Mouse (Mus musculus): Measurements from ENCODE around the gene Rnf167.

Gene Rnf167

DNA sequence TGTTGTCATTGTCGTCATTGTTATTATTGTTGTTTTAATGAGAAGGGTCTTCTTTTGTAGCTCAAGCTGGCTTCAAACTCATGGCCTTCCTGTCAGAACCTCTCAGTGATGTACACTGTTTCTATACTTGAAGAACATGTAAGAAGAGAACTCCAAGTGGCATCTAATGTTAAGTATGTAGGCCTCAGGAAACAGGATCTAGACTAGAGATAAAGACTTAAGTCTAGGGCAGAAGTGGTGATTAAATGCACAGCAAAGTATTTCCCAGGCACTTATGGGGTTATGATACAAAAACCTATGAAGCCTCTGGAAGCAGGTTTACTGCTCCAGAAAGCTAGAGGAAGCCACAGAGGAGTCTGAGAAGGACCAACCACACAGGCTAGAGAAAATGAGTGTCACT lies 8.7 kb upstream of the Rnf167 start:
- DNase-seq (ENCODE audit: low read depth) = no peak

GRCm38 (mm10) chr11:70638714-70639278 lies 8.2 kb upstream of the Rnf167 start, which contains the start of gene Gp1ba:
Gp1ba (plus strand) TSS chr11:70639122.
- DNase-seq (ENCODE audit: low read depth) = no peak

DNA sequence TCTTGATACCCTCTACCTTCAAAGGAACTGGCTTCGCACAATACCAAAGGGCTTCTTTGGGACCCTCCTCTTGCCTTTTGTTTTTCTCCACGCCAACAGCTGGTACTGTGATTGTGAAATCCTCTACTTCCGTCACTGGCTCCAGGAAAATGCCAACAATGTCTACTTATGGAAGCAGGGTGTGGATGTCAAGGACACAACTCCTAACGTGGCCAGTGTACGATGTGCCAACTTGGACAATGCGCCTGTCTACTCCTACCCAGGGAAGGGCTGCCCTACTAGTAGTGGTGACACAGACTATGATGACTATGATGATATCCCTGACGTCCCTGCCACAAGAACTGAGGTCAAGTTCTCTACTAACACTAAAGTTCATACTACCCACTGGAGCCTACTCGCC lies 7.1 kb upstream of the Rnf167 start:
- no peak for DNase-seq (ENCODE audit: low read depth)

- DNase-seq (ENCODE audit: low read depth) = no peak
These were observed 5.8 kb upstream of the Rnf167 start for GRCm38 (mm10) chr11:70641241-70641640.

DNA sequence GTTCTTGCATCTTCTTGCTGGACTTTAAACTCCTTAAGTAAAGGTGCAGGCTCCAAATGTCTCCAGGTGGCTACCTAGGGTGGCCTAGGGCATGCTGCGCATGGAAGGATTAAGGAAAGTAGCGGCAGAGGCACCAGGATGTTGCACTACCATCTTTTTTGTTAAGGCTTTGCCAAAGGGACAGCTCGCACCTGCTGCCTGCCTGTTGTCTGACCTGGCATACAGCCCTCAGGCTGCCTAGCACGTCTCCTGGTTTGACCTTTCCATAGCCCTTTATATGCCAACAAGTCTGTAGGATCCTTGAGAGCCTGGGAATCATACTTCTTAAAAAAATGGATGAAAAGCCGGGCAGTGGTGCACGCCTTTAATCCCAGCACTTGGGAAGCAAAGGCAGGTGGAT lies 4.0 kb upstream of the Rnf167 start:
- DNase-seq (ENCODE audit: low read depth) = no peak

DNA sequence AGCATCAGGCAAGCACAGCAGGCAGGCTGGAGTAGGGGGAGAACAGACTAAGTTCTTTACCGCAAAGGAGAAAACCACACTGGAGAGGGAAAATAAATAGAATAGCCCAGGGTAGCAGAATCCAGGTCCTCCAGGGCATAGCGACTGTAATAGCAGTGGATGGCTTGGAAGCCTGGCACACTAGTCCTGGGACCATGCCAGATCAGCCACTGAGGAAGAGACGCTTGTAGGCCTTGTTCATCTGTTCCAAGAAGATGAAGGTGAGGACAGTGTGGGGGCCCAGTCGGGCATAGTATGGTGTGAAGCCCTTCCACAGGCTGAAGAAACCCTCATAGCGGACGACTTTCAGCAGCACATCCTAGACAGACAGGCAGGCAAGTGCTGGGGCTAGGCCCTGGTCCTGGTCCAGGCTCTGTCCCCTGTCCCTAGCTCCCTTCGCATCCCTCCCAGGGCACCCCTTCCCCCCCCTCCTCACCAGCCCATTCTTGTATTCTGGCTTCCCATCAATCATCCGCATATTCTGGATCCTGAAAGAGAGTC lies 2.4 kb upstream of the Rnf167 start:
- DNase-seq (ENCODE audit: low read depth) = no peak

DNA sequence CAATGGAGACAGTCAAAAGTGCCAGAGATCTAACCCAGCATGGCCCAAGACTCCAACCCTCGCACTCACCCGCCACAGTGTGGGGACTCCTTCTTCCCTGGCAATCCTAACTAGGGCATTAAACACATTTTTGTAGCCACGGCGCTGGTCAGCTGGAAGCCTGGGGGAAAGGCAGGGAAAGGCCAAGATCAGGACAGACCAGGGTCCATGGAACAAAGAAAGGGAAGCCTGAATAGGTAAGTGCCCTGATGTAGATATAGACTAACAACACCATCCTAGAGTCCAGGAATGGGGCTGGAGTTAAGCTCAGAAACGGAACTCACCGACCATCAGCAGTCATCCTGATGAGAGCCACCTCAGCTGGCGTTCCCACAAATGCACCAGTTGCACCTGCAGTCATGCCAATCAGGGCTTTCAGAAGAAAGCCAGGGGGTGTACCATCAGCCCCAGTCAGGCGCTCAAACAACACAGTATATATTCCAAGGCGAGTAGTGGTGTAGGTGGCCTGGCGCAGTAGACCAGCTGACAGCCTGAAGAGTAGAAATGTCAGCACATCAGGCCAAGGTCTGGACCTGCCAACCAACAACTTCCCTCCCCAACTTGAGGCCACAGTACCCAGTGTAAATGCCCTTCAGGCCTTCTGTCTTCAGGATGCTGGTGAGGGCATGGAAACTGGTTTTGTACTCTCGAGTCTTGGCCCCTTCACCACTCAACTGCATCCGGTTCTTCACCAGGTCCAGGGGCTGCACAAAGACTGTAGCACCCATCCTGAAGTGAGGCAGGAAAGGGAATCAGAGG lies 1.4 kb upstream of the Rnf167 start:
- DNase-seq (ENCODE audit: low read depth) = no peak

- no peak for DNase-seq (ENCODE audit: low read depth)
These were observed 828 bp upstream of the Rnf167 start for GRCm38 (mm10) chr11:70646259-70646555.

GRCm38 (mm10) chr11:70647716-70648420 lies 833 bp downstream of the Rnf167 start:
- no peak for DNase-seq (ENCODE audit: low read depth)

GRCm38 (mm10) chr11:70648512-70648911 lies 1.5 kb downstream of the Rnf167 start:
- no peak for DNase-seq (ENCODE audit: low read depth)

- no peak for DNase-seq (ENCODE audit: low read depth)
These were observed 2.2 kb downstream of the Rnf167 start for GRCm38 (mm10) chr11:70649185-70649734.

DNA sequence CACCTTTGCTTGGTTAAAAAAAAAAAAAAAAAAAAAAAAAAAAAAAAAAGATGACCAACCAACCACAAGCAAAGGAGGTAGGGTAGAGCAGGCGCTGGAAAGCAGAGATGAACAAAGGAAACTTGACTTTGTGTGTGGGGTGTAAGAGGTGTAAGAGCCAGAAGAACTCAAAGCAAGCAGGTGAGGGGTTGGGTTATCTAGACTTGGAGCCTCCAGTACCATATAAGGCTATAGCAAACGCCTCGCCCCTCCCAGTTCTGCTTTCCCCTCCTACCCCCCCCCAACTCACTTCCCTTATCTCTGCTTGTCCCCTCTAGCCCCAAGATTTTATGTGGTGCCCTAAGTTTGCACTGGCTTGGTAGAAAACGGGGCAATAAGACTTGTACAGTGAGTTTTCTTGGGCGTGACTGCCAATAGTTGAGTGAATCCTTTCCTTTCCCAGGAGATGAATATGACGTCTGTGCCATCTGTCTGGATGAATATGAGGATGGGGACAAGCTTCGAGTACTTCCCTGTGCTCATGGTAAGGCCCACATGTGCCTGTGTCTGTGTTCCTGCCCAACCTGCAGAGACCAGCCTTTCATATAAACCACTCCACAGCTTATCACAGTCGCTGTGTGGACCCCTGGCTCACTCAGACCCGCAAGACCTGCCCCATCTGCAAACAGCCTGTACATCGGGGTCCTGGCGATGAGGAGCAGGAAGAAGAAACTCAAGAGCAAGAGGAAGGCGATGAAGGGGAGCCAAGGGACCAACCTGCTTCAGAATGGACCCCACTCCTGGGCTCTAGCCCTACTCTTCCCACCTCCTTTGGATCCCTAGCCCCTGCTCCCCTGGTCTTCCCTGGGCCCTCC lies 3.5 kb downstream of the Rnf167 start:
- no peak for DNase-seq (ENCODE audit: low read depth)

DNA sequence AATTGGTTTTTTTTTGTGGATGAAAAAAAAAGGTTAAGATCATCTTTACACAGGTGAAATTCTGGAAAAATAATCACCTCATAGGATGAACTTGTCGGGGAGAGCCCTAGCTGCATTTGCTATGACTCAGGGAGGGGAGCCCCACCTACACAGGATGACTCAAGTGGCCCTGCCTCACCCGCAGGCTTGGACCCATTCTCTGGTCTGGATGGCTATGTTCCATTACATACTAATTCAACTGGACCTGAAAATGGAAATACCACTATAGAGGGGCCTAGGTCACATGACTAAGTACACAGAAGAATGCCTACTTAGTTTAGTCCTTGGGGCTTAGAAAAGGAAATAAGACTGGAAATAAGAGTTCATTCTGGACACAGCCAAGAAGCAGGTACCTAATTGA lies 4.4 kb downstream of the Rnf167 start:
- no peak for DNase-seq (ENCODE audit: low read depth)

- no peak for DNase-seq (ENCODE audit: low read depth)
These were observed 5.2 kb downstream of the Rnf167 start for GRCm38 (mm10) chr11:70652029-70652883.

GRCm38 (mm10) chr11:70652884-70653344 lies 5.9 kb downstream of the Rnf167 start:
- no peak for DNase-seq (ENCODE audit: low read depth)

- DNase-seq (ENCODE audit: low read depth) = no peak
These were observed 6.5 kb downstream of the Rnf167 start for GRCm38 (mm10) chr11:70653345-70654197.

GRCm38 (mm10) chr11:70654198-70654922 lies 7.3 kb downstream of the Rnf167 start, which contains the start of gene Pfn1:
Pfn1 (minus strand) TSS chr11:70654644.
- peak; percentile 75 for DNase-seq (ENCODE audit: low read depth)

DNA sequence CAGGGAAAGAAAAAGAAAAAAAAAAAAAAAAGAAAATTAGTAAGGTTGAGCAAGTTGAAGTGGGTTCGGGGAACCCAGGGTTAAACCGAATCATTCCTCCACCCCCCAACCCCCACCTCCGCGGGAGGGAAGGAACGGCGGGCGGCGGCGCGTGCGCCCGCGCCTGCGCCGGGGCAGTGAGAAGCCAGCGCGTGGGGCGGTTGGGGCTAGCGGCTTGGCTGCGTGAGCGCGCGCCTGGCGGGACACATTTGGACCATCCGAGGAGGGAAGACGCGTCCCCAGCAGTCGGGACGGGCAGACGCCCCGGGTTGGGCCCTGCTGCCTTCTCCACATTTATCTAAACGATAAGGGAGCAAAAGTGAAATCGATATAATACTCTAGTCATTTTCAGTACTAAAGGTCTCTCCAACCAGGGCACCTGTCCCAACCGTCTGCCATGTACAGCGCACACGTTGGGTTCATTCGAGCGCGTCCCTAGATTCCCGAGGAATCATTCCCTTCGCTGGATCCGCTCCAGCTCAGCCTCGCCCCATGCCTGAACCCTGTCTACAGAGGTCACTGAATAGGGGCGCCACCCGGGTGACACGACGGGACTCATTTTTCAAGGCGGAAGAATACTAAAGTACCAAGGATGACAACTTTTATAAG lies 8.0 kb downstream of the Rnf167 start:
- DNase-seq (ENCODE audit: low read depth) = no peak
